Mouse (Mus musculus): Measurements from ENCODE around the gene Gzma.

The Gzma gene

DNA sequence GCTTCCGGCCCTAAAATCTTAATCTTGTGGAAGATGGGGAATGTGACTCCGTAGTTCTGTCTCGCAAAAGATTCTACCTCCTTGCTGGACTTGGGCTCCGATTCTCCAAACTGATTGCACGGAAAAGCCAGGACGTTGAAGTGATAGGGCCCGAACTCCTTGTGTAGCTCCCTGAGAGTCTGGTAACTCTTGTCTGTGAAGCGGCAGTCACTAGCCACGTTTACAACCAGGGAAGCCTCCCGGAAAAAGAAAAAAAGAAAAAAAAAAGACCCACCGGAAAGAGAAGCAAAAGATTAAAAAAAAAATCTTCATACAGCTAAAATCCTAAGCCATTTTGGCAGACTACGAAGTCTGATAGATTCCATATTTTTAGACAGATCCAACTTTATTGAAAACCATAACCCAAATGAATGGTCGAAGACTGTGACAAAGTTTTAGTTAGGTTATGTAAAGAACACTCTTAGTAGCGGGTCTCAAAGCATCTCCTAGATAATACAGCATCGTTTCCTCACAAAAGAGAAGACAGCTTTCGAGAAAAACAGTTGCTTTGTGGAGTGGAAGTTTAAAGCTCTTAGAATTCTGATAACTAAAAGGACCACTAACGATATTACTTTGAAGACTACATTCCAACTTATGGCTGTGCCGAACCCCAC lies 55.2 kb downstream of the Gzma start:
- peak; percentile 56 for DNase-seq (ENCODE audit: low read depth)

DNA sequence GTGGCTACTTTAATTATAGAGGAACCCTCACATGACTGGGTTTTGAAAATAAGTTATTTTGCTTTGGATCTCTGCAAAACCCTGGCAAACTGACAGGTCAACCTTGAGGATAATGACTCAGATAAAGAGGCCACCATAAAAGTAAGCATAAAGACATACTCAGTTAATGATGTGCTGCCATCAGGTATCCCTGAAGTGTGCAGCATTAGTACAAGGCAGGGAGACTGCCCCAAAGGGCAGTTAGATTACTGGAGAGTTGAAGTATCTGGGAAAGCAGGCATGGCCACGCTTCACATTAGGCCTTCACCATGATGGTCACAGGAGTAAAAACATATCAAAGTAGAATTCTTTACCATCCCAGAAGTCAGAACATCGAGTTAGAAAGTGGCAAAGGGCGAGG lies 55.9 kb downstream of the Gzma start:
- DNase-seq (ENCODE audit: low read depth), result peak; percentile 34

Measured in NIH3T3 (cell line).